Mouse (Mus musculus) lung, embryonic 15.5 days (tissue): ENCODE data around the gene Kcnc2. TPM values are rescaled to one million over a fixed set of nuclear protein-coding genes. Genes with fewer than 3 reads are reported as not detected.

Experiments used
- ATAC-seq: fragments of 200-750 bp; cut with Nextera tagmentation; 2 replicates; pipeline ENCODE4 v1.8.0; 2017; ENCODE audit warnings: moderate number of reproducible peaks, borderline replicate concordance; ENCODE audit not compliant: low FRiP score, low TSS enrichment; ENCODE audit errors: extremely low read depth
- H3K27ac ChIP-seq: fragments of 300-500 bp; sonication (generic); 2 replicates; pipeline ENCODE4 v1.5.1; 2015; ENCODE audit warnings: moderate library complexity, mild to moderate bottlenecking, inconsistent platforms
- H3K27me3 ChIP-seq: fragments of 300-500 bp; sonication (generic); 2 replicates; pipeline ENCODE4 v1.6.1; 2015; ENCODE audit warnings: inconsistent platforms
- H3K36me3 ChIP-seq: fragments of 300-500 bp; sonication (generic); 2 replicates; pipeline ENCODE4 v1.6.1; 2015; ENCODE audit warnings: inconsistent platforms
- H3K4me1 ChIP-seq: fragments of 300-500 bp; sonication (generic); 2 replicates; pipeline ENCODE4 v1.6.1; 2015; ENCODE audit warnings: inconsistent platforms
- H3K4me2 ChIP-seq: fragments of 300-500 bp; sonication (generic); 2 replicates; pipeline ENCODE4 v1.6.1; 2015; ENCODE audit warnings: inconsistent platforms, mild to moderate bottlenecking, moderate library complexity
- H3K4me3 ChIP-seq: fragments of 300-500 bp; sonication (generic); 2 replicates; pipeline ENCODE4 v1.5.1; 2015; ENCODE audit warnings: mild to moderate bottlenecking, inconsistent platforms
- H3K9ac ChIP-seq: fragments of 300-500 bp; sonication (generic); 2 replicates; pipeline ENCODE4 v1.6.1; 2015; ENCODE audit warnings: inconsistent platforms
- H3K9me3 ChIP-seq: fragments of 300-500 bp; sonication (generic); 2 replicates; pipeline ENCODE4 v1.6.1; 2016; ENCODE audit warnings: inconsistent platforms
- WGBS: fragments of 180-500 bp; shearing (Covaris S2); methylation state at CpG from one replicate; pipeline ENCODE4 v1.1.7; 2015; 5-methylcytosine and 5-hydroxymethylcytosine counted together
- polyA plus RNA-seq: library from polyadenylated mRNA; unstranded; fragments of >200 nt; fragmentation: Nextera tagmentation; extraction: Ambion mirVana; gene quantifications from 2 replicates; pipeline ENCODE4 v1.2.1, GENCODE M21; 2015

Gene Kcnc2
- polyA plus RNA-seq, 1 experiment from 2014 or later: 0.55 TPM

GRCm38 (mm10) chr10:112277996-112278395 lies 7.1 kb downstream of the Kcnc2 start:
- no peak for ATAC-seq
- Histone ChIP-seq H3K9ac (no peak overlapping the region), H3K4me2 (no peak overlapping the region), H3K9me3 (no peaks in the 10 kb centered on the region), H3K27ac (no peak overlapping the region), H3K36me3 (no peaks in the 10 kb centered on the region), H3K4me1 (no peaks in the 10 kb centered on the region), H3K27me3 (no peaks in the 10 kb centered on the region), H3K4me3 (no peak overlapping the region)
- WGBS: 78% methylated on average over 3 of the region's 3 CpGs

GRCm38 (mm10) chr10:112315136-112315535 lies 44.2 kb downstream of the Kcnc2 start:
- Histone ChIP-seq H3K27me3 (no peaks in the 10 kb centered on the region), H3K9me3 (no peaks in the 10 kb centered on the region), H3K36me3 (no peaks in the 10 kb centered on the region), H3K27ac (no peak overlapping the region), H3K4me2 (no peak overlapping the region), H3K4me3 (no peak overlapping the region), H3K4me1 (no peaks in the 10 kb centered on the region), H3K9ac (no peak overlapping the region)
- WGBS: 13% methylated on average over 11 of the region's 11 CpGs
- ATAC-seq: no peak

- Histone ChIP-seq H3K27me3 (no peaks in the 10 kb centered on the region), H3K36me3 (no peaks in the 10 kb centered on the region), H3K4me1 (no peaks in the 10 kb centered on the region), H3K4me2 (no peak overlapping the region), H3K27ac (no peak overlapping the region), H3K9ac (no peak overlapping the region), H3K9me3 (no peaks in the 10 kb centered on the region), H3K4me3 (no peak overlapping the region)
- no peak for ATAC-seq
- WGBS: 66% methylated on average over 1 of the region's 1 CpGs
Measured at GRCm38 (mm10) chr10:112317783-112318182, 46.9 kb downstream of the Kcnc2 start.

GRCm38 (mm10) chr10:112357669-112358362 lies 86.9 kb downstream of the Kcnc2 start:
- H3K4me3 ChIP-seq: no peak overlapping the region
- no peaks in the 10 kb centered on the region for H3K27me3 ChIP-seq
- no peak for ATAC-seq
- no peak overlapping the region for H3K9ac ChIP-seq
- H3K36me3 ChIP-seq: no peaks in the 10 kb centered on the region
- H3K4me2 ChIP-seq: no peak overlapping the region
- no peaks in the 10 kb centered on the region for H3K9me3 ChIP-seq
- no peak overlapping the region for H3K27ac ChIP-seq
- no peaks in the 10 kb centered on the region for H3K4me1 ChIP-seq
- WGBS: 55% methylated on average over 3 of the region's 3 CpGs

GRCm38 (mm10) chr10:112358363-112358704 lies 87.4 kb downstream of the Kcnc2 start:
- H3K4me1 ChIP-seq: no peaks in the 10 kb centered on the region
- H3K9me3 ChIP-seq: no peaks in the 10 kb centered on the region
- no peak overlapping the region for H3K9ac ChIP-seq
- no peaks in the 10 kb centered on the region for H3K27me3 ChIP-seq
- no peak overlapping the region for H3K27ac ChIP-seq
- H3K36me3 ChIP-seq: no peaks in the 10 kb centered on the region
- no peak overlapping the region for H3K4me3 ChIP-seq
- WGBS: 80% methylated on average over 8 of the region's 8 CpGs
- H3K4me2 ChIP-seq: no peak overlapping the region
- no peak for ATAC-seq

GRCm38 (mm10) chr10:112360704-112361103 lies 89.8 kb downstream of the Kcnc2 start:
- Histone ChIP-seq H3K4me2 (no peak overlapping the region), H3K4me3 (no peak overlapping the region), H3K4me1 (no peaks in the 10 kb centered on the region), H3K36me3 (no peaks in the 10 kb centered on the region), H3K9ac (no peak overlapping the region), H3K27ac (no peak overlapping the region), H3K9me3 (no peaks in the 10 kb centered on the region), H3K27me3 (no peaks in the 10 kb centered on the region)
- no peak for ATAC-seq
- 72% methylated on average over 5 of the region's 5 CpGs for WGBS

GRCm38 (mm10) chr10:112368369-112368768 lies 97.4 kb downstream of the Kcnc2 start:
- Histone ChIP-seq H3K4me2 (no peak overlapping the region), H3K4me3 (no peak overlapping the region), H3K27me3 (no peaks in the 10 kb centered on the region), H3K9me3 (no peaks in the 10 kb centered on the region), H3K9ac (no peak overlapping the region), H3K4me1 (no peaks in the 10 kb centered on the region), H3K36me3 (no peaks in the 10 kb centered on the region), H3K27ac (no peak overlapping the region)
- no peak for ATAC-seq
- 62% methylated on average over 3 of the region's 3 CpGs for WGBS

- H3K27me3 ChIP-seq: no peaks in the 10 kb centered on the region
- no peak overlapping the region for H3K4me3 ChIP-seq
- H3K9ac ChIP-seq: no peak overlapping the region
- no peaks in the 10 kb centered on the region for H3K9me3 ChIP-seq
- H3K27ac ChIP-seq: no peak overlapping the region
- no peak overlapping the region for H3K4me2 ChIP-seq
- no peaks in the 10 kb centered on the region for H3K4me1 ChIP-seq
- 70% methylated on average over 5 of the region's 5 CpGs for WGBS
- no peak for ATAC-seq
- H3K36me3 ChIP-seq: no peaks in the 10 kb centered on the region
Measured at GRCm38 (mm10) chr10:112377163-112377562, 106.2 kb downstream of the Kcnc2 start.

- Histone ChIP-seq H3K9me3 (no peaks in the 10 kb centered on the region), H3K27ac (no peak overlapping the region), H3K4me2 (no peak overlapping the region), H3K4me3 (no peak overlapping the region), H3K4me1 (no peaks in the 10 kb centered on the region), H3K36me3 (no peaks in the 10 kb centered on the region), H3K9ac (no peak overlapping the region), H3K27me3 (no peaks in the 10 kb centered on the region)
- no peak for ATAC-seq
- 57% methylated on average over 6 of the region's 6 CpGs for whole genome bisulfite sequencing
Measured at GRCm38 (mm10) chr10:112378465-112378864, 107.5 kb downstream of the Kcnc2 start.

- H3K9me3 ChIP-seq: no peaks in the 10 kb centered on the region
- H3K36me3 ChIP-seq: no peaks in the 10 kb centered on the region
- H3K4me1 ChIP-seq: no peaks in the 10 kb centered on the region
- H3K4me3 ChIP-seq: no peak overlapping the region
- no peaks in the 10 kb centered on the region for H3K27me3 ChIP-seq
- WGBS: 79% methylated on average over 6 of the region's 6 CpGs
- H3K27ac ChIP-seq: no peak overlapping the region
- H3K9ac ChIP-seq: no peak overlapping the region
- no peak overlapping the region for H3K4me2 ChIP-seq
- no peak for ATAC-seq
Measured at GRCm38 (mm10) chr10:112380590-112380989, 109.7 kb downstream of the Kcnc2 start.

- ATAC-seq: no peak
- Histone ChIP-seq H3K4me2 (no peak overlapping the region), H3K27me3 (no peaks in the 10 kb centered on the region), H3K9me3 (no peaks in the 10 kb centered on the region), H3K4me1 (no peaks in the 10 kb centered on the region), H3K4me3 (no peak overlapping the region), H3K36me3 (no peaks in the 10 kb centered on the region), H3K9ac (no peak overlapping the region), H3K27ac (no peak overlapping the region)
- WGBS: 62% methylated on average over 8 of the region's 8 CpGs
Measured at GRCm38 (mm10) chr10:112394399-112394970, 123.6 kb downstream of the Kcnc2 start.

- 33% methylated on average over 2 of the region's 2 CpGs for WGBS
- no peak for ATAC-seq
- Histone ChIP-seq H3K27me3 (no peaks in the 10 kb centered on the region), H3K4me1 (no peaks in the 10 kb centered on the region), H3K9ac (no peak overlapping the region), H3K9me3 (no peaks in the 10 kb centered on the region), H3K4me2 (no peak overlapping the region), H3K36me3 (no peaks in the 10 kb centered on the region), H3K4me3 (no peak overlapping the region), H3K27ac (no peak overlapping the region)
Measured at GRCm38 (mm10) chr10:112397194-112397593, 126.3 kb downstream of the Kcnc2 start.
